Mouse (Mus musculus): ENCODE measurements around the gene Cnih4.

Gene Cnih4

GRCm38 (mm10) chr1:181211403-181211919, 67.0 kb downstream of the Cnih4 start:
- DNase-seq (ENCODE audit: low read depth) = no peak

- DNase-seq (ENCODE audit: low read depth) = peak; percentile 71
Measured at GRCm38 (mm10) chr1:181211920-181212633, 67.6 kb downstream of the Cnih4 start, which contains the start of gene Wdr26. TSS of gene Wdr26 (minus strand) at chr1:181212001.

- DNase-seq (ENCODE audit: low read depth) = no peak
Measured at GRCm38 (mm10) chr1:181214296-181215035, 70.0 kb downstream of the Cnih4 start.

GRCm38 (mm10) chr1:181216315-181216714, 71.8 kb downstream of the Cnih4 start:
- peak; percentile 77 for DNase-seq (ENCODE audit: low read depth)

All from c-Kit-positive CD71-positive TER-119-negative erythroid progenitor cells, embryonic 14.5 days (primary cell).